Mouse (Mus musculus) B cell, adult 2 months (primary cell): Measurements from ENCODE around the gene Gm3298.
"Not testable (repeated sequence)": the region's sequence is repeated elsewhere in the genome, so short reads cannot be mapped to it uniquely, and the experiment has no call there.

Source experiments
- DNase-seq, 2 experiments: peaks; one replicate each; pipeline ENCODE4 v3.0.0; 2022

The Gm3298 gene

DNA sequence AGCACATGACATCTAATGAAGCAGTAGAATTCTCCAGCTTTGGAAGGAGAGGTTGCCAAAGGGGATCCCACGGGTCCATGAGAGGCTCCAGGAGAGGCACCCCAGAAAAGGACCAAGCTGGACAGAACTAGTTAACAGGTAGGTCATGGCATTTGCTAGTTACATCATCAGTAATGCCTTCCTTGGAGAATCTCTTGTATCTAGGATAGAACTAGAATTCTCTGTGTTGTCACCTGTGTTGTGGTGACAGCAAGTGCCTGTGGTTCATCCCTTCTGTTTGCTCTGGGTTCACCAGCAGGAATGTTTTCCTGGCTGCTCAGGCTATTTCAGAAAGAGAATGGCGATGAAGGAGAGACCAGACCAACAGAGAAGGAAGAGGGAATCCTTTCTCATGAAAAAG lies at the start of gene Gm3298:
Gene Gm3298, plus strand, starts transcription at position 301 of the 400 bp plus-strand sequence.
- DNase-seq = not testable (repeated sequence)

DNA sequence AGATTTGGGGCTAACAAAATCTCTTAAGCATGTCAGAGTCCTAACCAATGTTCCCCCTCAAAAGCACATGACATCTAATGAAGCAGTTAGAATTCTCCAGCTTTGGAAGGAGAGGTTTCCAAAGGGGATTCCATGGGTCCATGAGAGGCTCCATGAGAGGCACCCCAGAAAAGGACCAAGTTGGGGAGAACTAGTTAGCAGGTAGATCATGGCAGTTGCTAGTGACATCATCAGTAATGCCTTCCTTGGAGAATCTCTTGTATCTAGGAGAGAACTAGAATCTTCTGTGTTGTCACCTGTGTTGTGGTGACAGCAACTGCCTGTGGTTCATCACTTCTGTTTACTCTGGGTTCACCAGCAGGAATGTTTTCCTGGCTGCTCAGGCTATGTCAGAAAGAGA lies 32.1 kb upstream of the Gm3298 start, which contains the start of gene Gm8297:
Gene Gm8297, plus strand, starts transcription at position 301 of the 400 bp plus-strand sequence.
- not testable (repeated sequence) for DNase-seq

DNA sequence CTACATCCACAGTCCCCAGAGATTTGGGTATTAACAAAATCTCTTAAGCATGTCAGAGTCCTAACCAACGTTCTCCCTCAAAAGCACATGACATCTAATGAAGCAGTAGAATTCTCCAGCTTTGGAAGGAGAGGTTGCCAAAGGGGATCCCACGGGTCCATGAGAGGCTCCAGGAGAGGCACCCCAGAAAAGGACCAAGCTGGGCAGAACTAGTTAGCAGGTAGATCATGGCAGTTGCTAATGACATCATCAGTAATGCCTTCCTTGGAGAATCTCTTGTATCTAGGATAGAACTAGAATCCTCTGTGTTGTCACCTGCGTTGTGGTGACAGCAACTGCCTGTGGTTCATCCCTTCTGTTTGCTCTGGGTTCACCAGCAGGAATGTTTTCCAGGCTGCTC lies 34.6 kb downstream of the Gm3298 start, which contains the start of gene 4930555G01Rik:
Gene 4930555G01Rik, plus strand, starts transcription at position 301 of the 400 bp plus-strand sequence.
- not testable (repeated sequence) for DNase-seq
